Mouse (Mus musculus) hindlimb bud, embryonic 11.5 days (tissue): ENCODE results near the gene Chrd.

Experiments used
- DNase-seq: peaks from one replicate; pipeline ENCODE4 v3.0.0-alpha.2; 2012; ENCODE audit warnings: low read depth, low spot score; ENCODE audit errors: extremely low spot score

Gene Chrd

DNA sequence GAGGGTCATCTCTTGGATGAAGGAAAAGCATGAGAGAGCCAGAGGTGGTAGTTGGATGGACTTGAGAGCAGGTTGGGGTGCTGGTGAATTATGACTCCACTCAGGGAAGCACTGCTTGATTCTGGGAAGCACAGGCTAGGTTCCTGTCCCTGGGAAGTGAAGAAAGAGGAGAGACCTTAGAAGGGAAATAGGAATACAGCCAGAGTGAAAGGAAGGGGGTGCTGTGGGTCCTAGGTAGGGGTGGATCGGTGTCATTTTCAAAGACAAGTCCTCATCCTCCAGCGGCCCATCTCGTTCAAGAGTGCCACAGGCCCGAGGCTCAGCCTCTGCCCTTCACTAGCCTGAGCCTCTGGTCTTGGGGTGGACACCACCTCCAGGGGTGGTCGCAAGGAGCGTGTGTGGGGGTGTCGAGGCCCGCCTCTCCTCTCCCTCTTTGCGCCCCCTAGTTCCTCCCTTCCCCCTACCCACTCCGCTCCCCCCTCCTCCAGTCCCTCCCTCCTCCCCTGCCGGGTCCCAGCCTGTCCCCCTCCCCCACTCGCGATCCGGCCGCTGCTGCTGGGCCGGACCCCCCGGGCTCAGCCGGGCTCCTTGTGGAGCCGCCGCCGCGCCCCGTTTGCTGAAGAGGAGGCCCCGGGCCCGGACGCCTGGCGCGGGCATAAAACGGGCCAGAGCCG is 539 bp upstream of the Chrd start:
- DNase-seq = no peak

DNA sequence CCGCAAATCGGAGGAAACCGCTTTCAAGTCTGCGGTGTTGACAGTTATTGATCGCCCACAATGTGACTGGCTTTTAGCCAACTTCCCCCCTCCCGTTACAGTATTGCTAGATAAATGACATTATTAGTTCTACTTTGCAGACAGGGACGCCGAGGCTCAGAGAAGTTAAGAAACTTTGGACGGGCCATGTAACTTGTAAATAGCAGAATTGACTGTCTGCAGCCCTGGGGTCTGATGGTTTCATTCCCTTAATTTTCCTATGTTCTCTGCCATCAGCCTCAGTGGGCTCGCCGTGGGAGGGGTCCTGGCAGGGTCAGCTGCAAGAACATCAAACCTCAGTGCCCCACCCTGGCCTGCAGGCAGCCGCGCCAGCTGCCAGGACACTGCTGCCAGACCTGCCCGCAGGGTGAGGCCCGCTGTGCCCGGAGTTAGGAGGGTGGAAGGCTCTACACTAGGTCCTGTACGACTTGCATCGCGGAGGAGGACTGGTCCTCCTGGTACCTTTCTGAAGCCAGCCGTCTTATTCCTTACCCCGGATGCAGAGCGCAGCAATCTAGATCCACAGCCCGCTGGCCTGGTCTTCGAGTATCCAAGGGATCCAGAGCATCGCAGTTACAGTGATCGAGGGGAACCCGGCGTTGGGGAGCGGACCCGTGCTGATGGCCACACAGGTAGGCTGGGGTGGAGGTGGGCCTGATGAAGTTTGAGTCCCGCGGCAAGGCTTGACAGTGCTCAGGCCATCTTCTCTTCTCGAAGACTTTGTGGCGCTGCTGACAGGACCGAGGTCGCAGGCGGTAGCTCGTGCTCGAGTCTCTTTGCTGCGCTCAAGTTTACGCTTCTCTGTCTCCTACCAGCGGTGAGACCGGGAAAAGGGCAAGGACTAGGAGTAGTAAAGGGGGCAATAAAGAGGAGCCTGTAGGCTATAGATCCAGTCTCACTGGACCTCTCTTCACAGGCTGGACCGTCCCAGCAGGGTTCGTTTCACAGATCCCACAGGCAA is 1.1 kb downstream of the Chrd start, which contains the start of gene Thpo:
Gene Thpo (minus strand): TSS at position 781 of the 1,000 bp plus-strand sequence.
- DNase-seq = no peak

DNA sequence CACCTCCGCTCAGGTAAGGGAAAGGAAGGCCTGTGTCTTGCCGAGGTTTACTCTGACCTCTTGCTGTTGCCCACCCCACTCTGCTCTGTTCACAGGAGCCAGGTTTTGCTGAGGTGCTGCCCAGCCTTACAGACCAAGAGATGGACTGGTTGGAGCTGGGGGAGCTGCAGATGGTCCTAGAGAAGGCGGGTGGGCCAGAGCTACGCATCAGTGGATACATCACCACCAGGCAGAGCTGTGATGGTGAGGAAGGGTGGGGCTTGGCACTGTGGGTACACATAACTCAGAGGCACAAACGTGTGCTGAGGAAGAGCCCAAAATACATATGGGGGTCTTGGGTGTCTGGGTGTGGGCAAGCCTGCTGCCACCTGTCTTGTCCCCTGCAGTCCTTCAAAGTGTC is 2.7 kb downstream of the Chrd start:
- no peak for DNase-seq

DNA sequence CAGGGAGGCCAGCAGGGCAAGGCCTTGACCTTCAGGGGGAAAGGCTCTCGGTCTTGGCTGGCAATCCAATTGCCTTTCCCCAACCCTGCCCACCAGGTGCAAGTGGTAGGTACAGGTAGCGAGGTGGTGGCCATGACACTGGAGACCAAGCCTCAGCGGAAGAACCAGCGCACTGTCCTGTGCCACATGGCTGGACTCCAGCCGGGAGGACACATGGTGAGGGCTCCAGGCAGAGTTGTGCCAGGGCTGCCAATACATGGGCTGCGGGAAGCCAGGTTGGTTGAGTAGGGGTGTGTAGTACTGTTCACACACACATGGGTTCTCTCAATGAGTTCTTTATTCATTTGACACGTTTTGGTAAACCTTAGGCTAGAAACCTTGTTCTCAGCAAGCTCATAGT is 3.2 kb downstream of the Chrd start:
- DNase-seq = no peak

DNA sequence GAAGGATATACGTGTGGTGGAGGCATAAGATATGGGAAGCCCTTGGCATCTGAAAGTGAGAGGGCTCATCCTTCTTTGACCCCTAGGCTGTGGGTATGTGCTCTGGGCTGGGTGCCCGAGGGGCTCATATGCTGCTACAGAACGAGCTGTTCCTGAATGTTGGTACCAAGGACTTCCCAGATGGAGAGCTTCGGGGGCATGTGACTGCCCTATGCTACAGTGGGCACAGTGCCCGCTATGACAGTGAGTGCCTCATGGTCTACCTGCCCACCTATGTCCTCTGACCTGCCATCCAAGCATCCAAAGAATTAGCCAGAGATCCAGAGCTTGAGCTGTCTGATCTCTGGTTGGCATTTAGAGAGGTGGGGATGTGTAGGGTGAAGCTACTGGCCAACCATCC is 3.9 kb downstream of the Chrd start:
- no peak for DNase-seq

DNA sequence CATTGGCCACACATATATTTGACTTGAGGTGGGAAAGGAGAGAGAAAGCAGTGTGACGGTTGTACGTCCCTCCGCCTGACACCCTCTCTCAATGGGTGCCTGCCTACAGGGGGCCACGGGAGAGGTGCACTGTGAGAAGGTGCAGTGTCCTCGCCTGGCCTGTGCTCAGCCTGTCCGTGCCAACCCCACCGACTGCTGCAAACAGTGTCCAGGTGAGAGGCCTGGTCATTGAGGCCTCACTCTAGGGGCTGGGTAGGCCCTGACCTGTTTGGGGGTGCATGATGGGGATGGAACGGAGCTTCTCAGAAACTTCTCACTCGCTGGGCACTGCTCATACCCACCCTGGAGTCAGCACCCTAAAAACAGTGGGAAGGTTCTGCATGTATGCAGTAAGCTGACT is 6.9 kb downstream of the Chrd start:
- no peak for DNase-seq

DNA sequence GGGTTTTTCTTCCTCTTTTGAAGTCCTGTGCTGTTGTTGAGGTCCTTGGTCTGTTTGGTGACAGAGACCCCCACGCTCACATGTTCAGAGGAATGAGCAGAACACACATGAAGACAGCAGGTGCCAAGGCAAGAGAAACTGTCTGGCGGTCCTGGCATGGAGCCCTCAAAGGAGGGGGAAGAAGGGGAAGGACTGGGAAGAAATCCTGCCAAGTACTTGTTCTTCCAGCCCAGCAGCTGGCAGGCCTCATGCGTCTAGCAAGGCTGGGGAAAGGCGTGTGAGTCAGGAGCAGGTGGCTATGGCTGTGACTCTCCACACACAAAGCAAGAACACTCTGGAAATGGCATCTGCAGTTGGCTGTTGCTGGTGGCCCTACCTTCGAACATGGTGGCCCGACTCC is 13.7 kb downstream of the Chrd start:
- DNase-seq = no peak

DNA sequence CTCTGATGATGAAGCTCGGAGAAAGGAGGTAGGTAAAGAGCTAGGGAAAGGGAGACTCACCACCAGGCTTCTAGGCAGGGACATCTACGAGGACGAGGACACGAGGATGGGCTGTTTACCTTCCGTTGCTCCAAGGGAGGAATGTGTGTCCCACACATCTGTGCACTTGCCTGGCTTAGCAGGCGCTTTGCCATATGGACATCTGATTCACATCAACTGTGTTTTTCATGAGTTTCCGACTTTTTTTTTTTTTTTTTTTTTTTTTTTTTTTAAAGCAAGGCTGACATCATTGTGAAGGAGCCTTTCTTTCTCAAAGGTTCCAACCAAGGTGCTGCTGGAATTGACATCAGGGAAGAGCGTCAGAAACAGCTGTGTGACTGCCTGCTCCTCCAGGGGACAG is 17.6 kb downstream of the Chrd start:
- no peak for DNase-seq

DNA sequence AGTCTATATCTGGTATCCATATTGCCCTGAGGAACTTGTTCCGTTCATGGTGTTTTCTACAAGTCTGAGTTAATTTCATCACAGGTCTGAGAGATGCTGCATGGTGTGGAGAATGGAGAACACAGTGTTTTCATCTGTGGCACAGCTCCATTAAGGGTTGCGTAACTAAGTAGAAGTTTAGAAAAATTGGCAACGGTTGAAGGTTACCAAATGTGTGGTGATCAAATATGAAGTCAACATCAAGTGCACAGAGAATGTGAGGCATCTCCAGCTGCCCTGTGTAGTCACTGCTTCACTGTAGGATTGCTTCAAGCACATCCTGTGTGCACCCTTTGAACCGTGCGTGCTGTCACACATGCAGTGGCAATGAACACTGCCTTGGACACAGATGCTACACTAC is 23.1 kb downstream of the Chrd start:
- DNase-seq = no peak

DNA sequence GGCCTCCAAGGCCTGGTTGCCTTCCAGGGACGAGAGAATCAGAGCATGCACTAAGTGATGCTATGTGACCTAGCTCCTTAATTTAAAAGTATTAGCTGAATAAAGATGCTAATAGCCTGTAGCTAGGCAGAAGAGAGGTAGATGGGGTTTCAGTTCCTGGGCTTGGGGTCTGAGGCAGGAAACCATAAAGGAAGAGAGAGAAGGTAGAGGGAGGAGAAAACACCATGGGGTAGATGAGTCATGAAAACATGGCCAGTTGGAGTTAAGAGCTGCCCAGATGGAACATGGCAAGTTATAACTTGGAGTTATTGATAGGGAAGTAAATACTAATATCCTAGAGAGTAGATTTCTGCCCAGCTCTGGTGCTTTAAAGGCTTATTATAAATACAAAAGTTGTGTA is 24.5 kb downstream of the Chrd start:
- DNase-seq = no peak

DNA sequence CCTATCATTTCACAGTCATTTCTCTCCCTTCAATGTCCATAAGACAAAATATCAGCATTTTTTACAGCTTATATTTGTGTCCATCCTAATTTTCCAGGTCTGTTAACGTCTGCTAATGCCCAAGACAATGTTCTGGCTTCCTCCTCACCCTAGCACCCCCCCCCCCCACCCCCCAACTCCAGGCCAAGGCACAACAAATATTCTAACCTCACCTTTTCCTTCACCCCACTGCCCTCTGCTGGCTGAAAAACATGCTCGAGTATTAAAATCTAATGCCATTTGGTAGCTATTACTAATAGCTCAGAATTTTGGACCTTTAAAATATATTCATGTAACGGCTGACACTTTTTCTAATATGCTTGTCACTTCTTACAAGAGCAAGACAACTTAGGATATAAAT is 28.8 kb downstream of the Chrd start:
- DNase-seq = no peak

DNA sequence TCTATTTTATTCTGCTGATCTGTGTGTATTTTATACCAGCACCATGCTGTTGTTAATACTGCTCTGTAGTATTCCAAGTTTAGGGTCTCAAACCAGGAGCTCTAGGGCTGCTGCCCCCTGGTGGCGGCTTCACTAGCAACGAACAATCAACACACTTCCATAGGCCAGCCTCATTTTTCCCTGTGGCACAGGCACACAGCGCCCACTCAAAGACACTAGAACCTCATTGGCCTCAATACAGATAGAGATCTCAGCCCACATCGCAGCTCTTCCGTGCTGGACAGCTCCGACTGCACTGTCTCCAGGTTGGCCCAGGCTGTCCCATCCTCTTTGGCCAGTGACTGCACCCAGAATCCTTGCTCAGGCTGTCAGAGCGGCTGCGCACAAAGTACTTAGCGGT is 32.3 kb downstream of the Chrd start:
- DNase-seq = no peak

DNA sequence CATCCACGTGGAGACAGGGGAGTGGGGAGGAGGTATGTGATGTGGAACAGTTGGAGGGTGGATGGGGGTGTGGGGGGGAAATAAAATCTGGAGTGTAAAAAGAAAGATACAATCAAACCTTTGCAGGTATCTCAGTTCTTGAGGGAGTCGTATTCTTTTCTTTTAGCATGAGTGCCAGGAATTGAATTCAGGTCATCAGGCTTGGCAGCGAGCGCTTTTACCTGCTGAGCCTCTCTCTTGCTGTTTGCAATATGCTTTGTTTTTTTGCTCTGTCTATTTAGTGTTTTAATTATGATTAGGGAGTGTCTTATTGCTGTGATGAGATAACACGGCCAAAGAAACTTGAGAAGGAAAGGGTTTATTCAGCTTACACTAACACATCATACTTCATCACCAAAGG is 42.1 kb downstream of the Chrd start:
- DNase-seq = no peak

DNA sequence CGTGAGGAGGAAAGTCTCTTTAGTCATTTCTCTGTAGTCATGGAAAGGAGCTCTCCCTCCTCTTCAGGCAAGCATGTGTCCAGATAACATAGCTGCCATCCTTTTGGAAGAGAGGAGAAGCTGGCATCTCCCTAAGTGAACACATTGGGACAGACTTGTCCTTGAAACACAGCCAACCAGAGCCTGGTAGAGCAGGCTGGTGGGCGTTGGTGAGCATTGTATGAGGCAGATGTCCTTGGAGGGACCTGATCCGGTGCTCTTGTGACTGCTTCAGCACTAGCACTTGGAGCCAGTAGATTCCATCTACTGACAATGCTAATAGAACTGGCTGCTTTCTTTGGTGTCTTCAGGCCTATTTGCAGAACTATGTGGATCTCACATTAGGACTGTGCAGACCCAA is 46.9 kb downstream of the Chrd start:
- DNase-seq = no peak

DNA sequence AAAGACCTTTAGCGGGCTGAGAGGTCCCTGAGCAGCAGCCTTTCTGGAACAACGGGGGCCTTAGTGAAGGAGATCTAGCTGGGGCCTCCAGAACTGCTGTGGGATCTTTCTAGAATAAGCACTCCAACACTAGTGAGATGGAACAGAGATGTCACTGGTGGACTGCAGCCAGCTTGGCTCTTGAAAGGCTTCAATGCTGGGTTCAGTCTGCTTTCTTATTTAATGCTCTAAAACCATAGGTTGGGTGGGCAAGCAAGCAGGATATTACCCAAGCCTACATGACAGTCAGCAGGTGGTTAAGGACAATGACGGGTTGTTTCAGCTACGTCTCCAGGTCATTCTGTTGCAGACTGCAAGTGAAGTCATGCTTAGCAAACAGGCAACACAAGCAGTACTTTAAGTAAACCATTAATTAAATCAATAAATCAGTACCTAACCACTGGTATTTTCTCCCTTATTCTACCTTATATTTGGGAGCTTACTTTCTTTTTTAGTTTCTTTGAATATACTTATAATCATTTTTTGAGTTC is 48.2 kb downstream of the Chrd start:
- no peak for DNase-seq

DNA sequence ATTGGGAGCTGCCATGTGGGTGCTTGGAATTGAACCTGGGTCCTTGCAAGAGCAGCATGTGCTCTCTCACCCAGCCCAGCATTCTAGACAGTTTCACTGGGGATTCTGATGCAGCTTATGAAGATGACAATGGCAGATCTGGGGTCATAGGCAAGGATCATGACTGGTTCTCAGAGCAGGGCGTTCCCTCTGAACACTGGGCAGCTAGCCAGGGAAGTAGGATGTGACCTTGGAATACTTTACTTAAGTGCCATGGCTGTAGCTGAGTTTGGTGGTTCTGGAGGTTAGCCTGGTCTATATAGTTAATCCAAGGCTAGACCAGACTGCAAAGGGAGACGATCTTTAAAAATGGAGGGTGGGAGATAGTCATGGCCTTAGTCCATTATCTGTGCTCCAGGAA is 51.0 kb downstream of the Chrd start:
- DNase-seq = no peak

DNA sequence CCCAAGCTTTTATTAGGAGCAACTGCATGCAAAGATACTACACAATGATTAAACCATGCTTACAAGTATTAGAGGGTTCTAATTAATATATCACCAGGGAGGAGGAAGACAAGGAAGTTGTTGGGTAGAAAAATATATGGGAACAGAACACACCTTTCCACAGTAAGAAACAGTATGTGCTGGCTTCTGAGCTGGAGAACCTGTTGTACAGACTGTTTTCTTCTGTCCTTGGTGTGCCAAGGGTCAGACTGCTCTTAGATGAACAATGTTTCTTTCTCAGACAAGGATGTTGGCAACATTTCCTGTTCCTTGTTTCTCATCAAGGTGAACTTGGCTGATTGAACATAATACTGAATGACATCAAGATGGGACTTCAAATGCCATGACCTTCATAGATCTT is 51.8 kb downstream of the Chrd start:
- DNase-seq = no peak

DNA sequence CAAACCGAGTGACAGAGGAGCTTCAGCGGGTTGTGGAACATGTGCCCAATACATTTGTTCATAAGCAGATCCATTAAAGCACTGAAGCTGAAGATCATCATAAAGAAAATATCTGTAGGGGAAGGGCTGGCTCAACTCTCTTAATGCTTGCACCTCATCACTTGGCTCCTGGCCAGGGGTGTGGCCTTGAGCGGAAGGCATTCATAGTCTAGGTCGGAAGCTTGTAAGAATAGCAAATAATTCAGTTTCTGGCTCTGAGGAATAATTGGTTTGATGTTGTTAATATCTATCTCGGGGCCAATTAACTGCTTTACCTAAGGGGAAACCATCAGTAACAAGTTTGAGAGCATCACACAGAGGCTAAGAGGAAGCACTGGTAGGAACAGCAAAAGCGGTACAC is 53.6 kb downstream of the Chrd start:
- no peak for DNase-seq

DNA sequence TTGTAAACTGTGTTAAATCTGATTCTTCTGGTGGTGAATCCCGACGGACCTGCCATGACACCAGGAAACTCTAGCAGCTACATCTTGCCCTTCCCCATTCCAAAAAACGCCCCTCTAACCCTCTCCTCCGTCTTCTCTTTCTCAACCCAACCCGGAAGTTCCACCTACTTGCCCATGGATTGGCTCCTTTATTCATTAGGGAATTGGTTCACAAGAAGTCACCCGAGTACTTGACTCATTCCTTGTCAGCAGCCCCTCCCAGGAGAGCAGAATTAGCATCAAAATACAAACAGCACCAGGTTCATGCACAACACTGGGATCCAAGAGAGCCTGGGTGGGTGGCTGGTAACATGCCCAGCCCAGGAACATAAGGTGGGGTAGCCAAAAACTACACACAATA is 58.9 kb downstream of the Chrd start:
- no peak for DNase-seq
